Mouse (Mus musculus) large intestine, adult 2 months (tissue): Measurements from ENCODE around the gene Lef1. TPM values are rescaled to one million over a fixed set of nuclear protein-coding genes. Genes with fewer than 3 reads are reported as not detected.

Experiments used
- DNase-seq: peaks from one replicate; pipeline ENCODE4 v3.0.0-alpha.2; 2012; ENCODE audit warnings: low read depth, low spot score
- WGBS: fragments of 180-500 bp; shearing (Covaris S2); methylation state at CpG from one replicate; pipeline ENCODE4 v1.1.7; 2018; 5-methylcytosine and 5-hydroxymethylcytosine counted together
- polyA plus RNA-seq: library from polyadenylated mRNA; depleted of rRNA; stranded (reverse); fragments of >200 nt; gene quantifications from 2 replicates; pipeline ENCODE4 v1.2.3, GENCODE M21; 2012

The Lef1 gene
- polyA plus RNA-seq, 1 experiment: 1.8 TPM

- 3% methylated on average over 45 of the region's 45 CpGs for WGBS
- no peak for DNase-seq
Measured at GRCm38 (mm10) chr3:131106451-131107291, 3.6 kb upstream of the Lef1 start.

- no peak for DNase-seq
- WGBS: 6% methylated on average over 34 of the region's 34 CpGs
Measured at GRCm38 (mm10) chr3:131107301-131108093, 2.8 kb upstream of the Lef1 start.

GRCm38 (mm10) chr3:131108094-131108653 lies 2.1 kb upstream of the Lef1 start:
- WGBS: 5% methylated on average over 9 of the region's 9 CpGs
- DNase-seq: no peak

GRCm38 (mm10) chr3:131109066-131109685 lies 1.1 kb upstream of the Lef1 start:
- DNase-seq: no peak
- 8% methylated on average over 15 of the region's 15 CpGs for WGBS

GRCm38 (mm10) chr3:131109686-131110070 lies 593 bp upstream of the Lef1 start:
- DNase-seq: no peak
- WGBS: 2% methylated on average over 14 of the region's 14 CpGs

- DNase-seq: no peak
- 1% methylated on average over 58 of the region's 59 CpGs for WGBS
Measured at GRCm38 (mm10) chr3:131111151-131111850, 1.0 kb downstream of the Lef1 start.

- no peak for DNase-seq
- under 1% methylated on average over 69 of the region's 69 CpGs for WGBS
Measured at GRCm38 (mm10) chr3:131111851-131112572, 1.7 kb downstream of the Lef1 start.

GRCm38 (mm10) chr3:131112573-131112955 lies 2.3 kb downstream of the Lef1 start:
- under 1% methylated on average over 7 of the region's 7 CpGs for WGBS
- DNase-seq: no peak

GRCm38 (mm10) chr3:131113029-131113428 lies 2.8 kb downstream of the Lef1 start:
- no peak for DNase-seq
- 18% methylated on average over 13 of the region's 13 CpGs for WGBS

GRCm38 (mm10) chr3:131116116-131116515 lies 5.8 kb downstream of the Lef1 start:
- no peak for DNase-seq
- WGBS: 81% methylated on average over 13 of the region's 13 CpGs

GRCm38 (mm10) chr3:131117352-131117751 lies 7.1 kb downstream of the Lef1 start:
- no peak for DNase-seq
- WGBS: 88% methylated on average over 15 of the region's 15 CpGs

GRCm38 (mm10) chr3:131117883-131118282 lies 7.6 kb downstream of the Lef1 start:
- DNase-seq: no peak
- WGBS: 55% methylated on average over 3 of the region's 3 CpGs

GRCm38 (mm10) chr3:131119435-131119834 lies 9.2 kb downstream of the Lef1 start:
- 76% methylated on average over 10 of the region's 10 CpGs for WGBS
- DNase-seq: no peak

- no peak for DNase-seq
- 93% methylated on average over 6 of the region's 6 CpGs for WGBS
Measured at GRCm38 (mm10) chr3:131123501-131123900, 13.2 kb downstream of the Lef1 start.

- no peak for DNase-seq
- 85% methylated on average over 13 of the region's 13 CpGs for WGBS
Measured at GRCm38 (mm10) chr3:131125873-131126272, 15.6 kb downstream of the Lef1 start.

- DNase-seq: no peak
- 75% methylated on average over 4 of the region's 4 CpGs for WGBS
Measured at GRCm38 (mm10) chr3:131126438-131126837, 16.2 kb downstream of the Lef1 start.

GRCm38 (mm10) chr3:131134003-131134402 lies 23.7 kb downstream of the Lef1 start:
- 55% methylated on average over 9 of the region's 9 CpGs for WGBS
- DNase-seq: no peak

- DNase-seq: no peak
- 62% methylated on average over 9 of the region's 9 CpGs for WGBS
Measured at GRCm38 (mm10) chr3:131135434-131135833, 25.2 kb downstream of the Lef1 start.

- DNase-seq: no peak
- 24% methylated on average over 8 of the region's 8 CpGs for WGBS
Measured at GRCm38 (mm10) chr3:131136455-131136854, 26.2 kb downstream of the Lef1 start.
